Mouse (Mus musculus): ENCODE data around the gene Robo1.

DNA sequence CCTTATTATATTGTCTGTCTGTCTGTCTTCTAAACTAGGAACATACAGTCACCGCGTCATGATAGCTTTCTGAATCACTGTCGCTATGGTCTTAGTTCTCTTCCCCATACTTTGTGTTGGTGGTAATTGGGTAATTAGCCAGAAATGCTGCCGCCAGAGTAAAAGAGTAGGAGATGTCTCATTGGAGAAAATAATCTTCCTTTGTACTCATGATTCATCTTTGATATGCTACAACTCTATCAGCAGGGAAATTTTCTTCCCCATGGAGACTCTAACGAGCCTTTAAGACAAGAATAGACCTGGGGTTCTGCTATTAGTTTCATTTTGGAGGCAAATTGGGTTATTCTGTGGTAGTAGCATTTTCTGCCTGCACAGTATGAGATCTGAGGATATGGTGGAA lies 503.4 kb downstream of the Robo1 start:
- no peak for TF ChIP-seq CTCF (IDR thresholded peaks at IDR 0.05; ENCODE audit: low read depth, low read length)
- no peak for TF ChIP-seq POLR2A (IDR thresholded peaks at IDR 0.05; ENCODE audit: borderline replicate concordance, low read depth, low read length)
